Mouse (Mus musculus) layer of hippocampus, adult 8-10 months (tissue): ENCODE data around the gene Rdh8. TPM values are rescaled to one million over a fixed set of nuclear protein-coding genes. Genes with fewer than 3 reads are reported as not detected.

Experiments used
- total RNA-seq, 4 experiments: library from RNA; stranded (reverse); gene quantifications; 2 replicates each; pipeline ENCODE4 v1.2.4; 2022

Rdh8 gene
- total RNA-seq, 4 experiments from 2014 or later = not detected

Other genes starting within 250 kb of the Rdh8 start
- gene Zfp846, start 237.2 kb upstream of the Rdh8 start, total RNA-seq = 10 to 100 TPM; 14.4 to 23.3 (median 20.4) TPM
- 100 to 1,000 TPM; 231 to 321 (median 276) TPM for gene Ubl5, start 175.6 kb upstream of the Rdh8 start, total RNA-seq
- gene Fbxl12, start 173.7 kb upstream of the Rdh8 start, total RNA-seq = 10 to 100 TPM; 23.2 to 32.3 (median 30.1) TPM
- gene Pin1, start 166.4 kb upstream of the Rdh8 start, total RNA-seq = 10 to 100 TPM; 31.2 to 32.2 (median 31.6) TPM
- gene Olfm2, start 72.2 kb upstream of the Rdh8 start, total RNA-seq = 10 to 100 TPM; 45.9 to 52.3 (median 47.0) TPM
- gene Col5a3, start 3.4 kb upstream of the Rdh8 start, total RNA-seq = 1 to 10 TPM; 1.2 to 2.9 (median 2.3) TPM
- 10 to 100 TPM; 83.6 to 95.7 (median 90.0) TPM for gene A230050P20Rik, start 50.1 kb downstream of the Rdh8 start, total RNA-seq
- 1 to 10 TPM; 6.8 to 8.9 (median 8.5) TPM for gene Angptl6, start 61.2 kb downstream of the Rdh8 start, total RNA-seq
- gene Ppan, start 69.7 kb downstream of the Rdh8 start, total RNA-seq = 10 to 100 TPM; 21.8 to 28.1 (median 24.6) TPM
- 100 to 1,000 TPM; 118 to 139 (median 131) TPM for gene Eif3g, start 80.1 kb downstream of the Rdh8 start, total RNA-seq
- gene Dnmt1, start 141.4 kb downstream of the Rdh8 start, total RNA-seq = 10 to 100 TPM; 32.9 to 38.4 (median 35.2) TPM
- gene S1pr2, start 158.3 kb downstream of the Rdh8 start, total RNA-seq = 1 to 10 TPM; 1.3 to 4.4 (median 3.7) TPM
- gene Mrpl4, start 184.2 kb downstream of the Rdh8 start, total RNA-seq = 10 to 100 TPM; 60.1 to 65.7 (median 61.0) TPM
- 1 to 10 TPM; 2.8 to 9.8 (median 6.3) TPM for gene Icam1, start 197.5 kb downstream of the Rdh8 start, total RNA-seq
- gene Icam4, start 210.9 kb downstream of the Rdh8 start, total RNA-seq = 1 to 10 TPM in 3 of 4 experiments, under 1 TPM in 1; 0.49 to 1.8 (median 1.4) TPM
- 100 to 1,000 TPM; 302 to 315 (median 304) TPM for gene Icam5, start 213.6 kb downstream of the Rdh8 start, total RNA-seq
- gene Zglp1, start 248.6 kb downstream of the Rdh8 start, total RNA-seq = 1 to 10 TPM in 1 of 4 experiments, under 1 TPM in 1, not detected in 2; 0.87 to 1.1 TPM